In the genomic region with DNA sequence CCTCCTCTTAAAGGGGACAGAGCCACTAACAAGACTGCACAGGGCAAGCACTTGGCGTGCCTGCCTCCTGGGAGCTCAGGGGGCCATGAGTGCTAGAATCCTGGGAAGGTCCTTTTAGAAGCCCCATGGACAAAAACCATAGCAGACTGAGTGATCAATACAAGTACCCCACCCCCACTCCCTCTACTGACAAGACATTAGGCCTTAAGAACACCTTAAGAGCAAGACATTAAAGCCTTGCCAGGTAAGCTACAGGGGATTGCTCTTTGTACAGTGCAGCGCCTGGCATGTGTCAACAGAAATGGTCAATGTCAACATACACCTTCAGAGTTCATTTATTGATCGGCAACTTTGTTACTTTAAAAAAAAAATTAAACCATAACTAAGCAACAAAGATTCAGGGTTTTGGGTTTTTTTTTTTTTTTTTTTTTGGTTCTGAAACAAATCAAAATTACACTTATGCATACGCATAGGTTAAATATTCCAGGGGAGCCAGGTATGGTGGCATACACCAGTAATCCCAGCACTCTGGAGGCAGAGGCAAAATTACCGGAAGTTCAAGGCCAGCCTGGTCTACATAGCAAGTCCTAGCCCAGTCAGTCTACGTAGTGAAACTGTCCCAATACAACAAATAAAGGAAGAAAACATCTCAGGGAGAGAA, we compare ENCODE assay signal across 11 mouse cellular contexts. TPM values are rescaled to one million over a fixed set of nuclear protein-coding genes. Genes with fewer than 3 reads are reported as not detected.
DNase-seq lines count a peak whose midpoint lies in the region; TF ChIP-seq lines count a peak whose summit lies in the region.
"Had no signal": no experiment of that assay in that cellular context is flagged by ENCODE, and none has a peak within 500 bp of the region (broad histone marks: within the 10 kb centered on the region; RNA-seq: fewer than 3 reads in every experiment).

No protein-coding gene starts in this region.

- intact Hi-C loops in gastrocnemius, adult 2 months (cut with DNase I) = loop anchor here (5.0 kb wide), 1 partner anchor 60 kb away; no protein-coding TSS in a partner anchor
- intact Hi-C loops in left cerebral cortex, postnatal 36 days (cut with DNase I) = no loop called here

- TF ChIP-seq CTCF in gastrocnemius, adult 2 months (IDR thresholded peaks at IDR 0.05) = no peak
- TF ChIP-seq CTCF in liver, adult 2 months (IDR thresholded peaks at IDR 0.05; ENCODE audit: low read depth, low read length) = no peak

- TF ChIP-seq POLR2A in liver, adult 2 months (IDR thresholded peaks at IDR 0.05; ENCODE audit: extremely low read depth, insufficient read depth, low read length) = no peak
- no peak for TF ChIP-seq POLR2A in myocyte (IDR thresholded peaks at IDR 0.05; ENCODE audit: insufficient read length, low read depth)

- peak overlapping the region; percentile 68 for H3K4me2 ChIP-seq in myocyte (ENCODE audit: low read depth)

- DNase-seq in gastrocnemius, adult 2 months = no peak
- DNase-seq in gastrocnemius, postnatal 10 days = no peak
- DNase-seq in liver, adult 2 months (ENCODE audit: extremely low read depth, low read depth, low spot score) = peak; percentile 94
- DNase-seq in liver = no peak
- DNase-seq in ES-CJ7 (ENCODE audit: low read depth, low spot score) = peak; percentile 54
- no peak for DNase-seq in left cerebral cortex, postnatal 36 days (ENCODE audit: low spot score in 2 of 2)
- DNase-seq: cerebellum, adult 11 months; heart, adult 18-20 months had no signal

- WGBS in liver, adult 2 months = 29% methylated on average over 6 of the region's 6 CpGs

- peak overlapping the region; percentile 94 for H3K4me3 ChIP-seq in gastrocnemius, adult 2 months
- H3K4me3 ChIP-seq in liver, adult 2 months (ENCODE audit: insufficient read depth, low read depth, low read length) = no peak overlapping the region; the same call in 1 of the 2 replicates
- H3K4me3 ChIP-seq in myocyte = peak overlapping the region; percentile 76
- H3K4me3 ChIP-seq: intestine, embryonic 15.5 days; limb, embryonic 12.5 days had no signal

- H3K4me1 ChIP-seq in liver, adult 2 months (ENCODE audit: control insufficient read depth, insufficient read depth, low read length) = peaks cover 11% of the 10 kb centered on the region

- peak overlapping the region; percentile 99; the same call in 1 of the 2 replicates for H3K27ac ChIP-seq in gastrocnemius, adult 2 months
- peak overlapping the region; percentile 61 for H3K27ac ChIP-seq in liver, adult 2 months (replicated peaks; ENCODE audit: insufficient read depth, low read depth, low read length)
- H3K27ac ChIP-seq: intestine, embryonic 15.5 days; limb, embryonic 12.5 days had no signal

- no peak overlapping the region for H3ac ChIP-seq in myocyte (ENCODE audit: control insufficient read depth, insufficient read length)

- peaks cover 29% of the 10 kb centered on the region for H3K36me3 ChIP-seq in liver, adult 2 months (ENCODE audit: control insufficient read depth, insufficient read depth, low read length)
- peaks cover 27% of the 10 kb centered on the region for H3K36me3 ChIP-seq in myocyte (ENCODE audit: control insufficient read depth, insufficient read depth)

- H3K27me3 ChIP-seq in liver, adult 2 months (ENCODE audit: control insufficient read depth, insufficient read depth, low read length) = no peaks in the 10 kb centered on the region
- no peaks in the 10 kb centered on the region for H3K27me3 ChIP-seq in myocyte (ENCODE audit: control insufficient read depth, insufficient read depth, insufficient read length)
- H3K27me3 ChIP-seq: intestine, embryonic 15.5 days; limb, embryonic 12.5 days had no signal

- H3K79me2 ChIP-seq in liver, adult 2 months (ENCODE audit: control insufficient read depth, insufficient read depth, low read length) = peaks cover 18% of the 10 kb centered on the region; the same call in 1 of the 2 replicates
- H3K79me2 ChIP-seq in myocyte (ENCODE audit: control insufficient read depth, insufficient read depth) = peaks cover 40% of the 10 kb centered on the region

- 0 out of 2 replicates have a peak overlapping the region, but pooled peaks have one; percentile 3 for H3K9ac ChIP-seq in liver, adult 2 months (ENCODE audit: low read depth, low read length)
- H3K9ac ChIP-seq: limb, embryonic 12.5 days had no signal

TF ChIP-seq in myocyte, 11 proteins besides CTCF, POLR2A, EP300 and RAD21:
- no peak for TF ChIP-seq CEBPB (IDR thresholded peaks at IDR 0.05; ENCODE audit: insufficient read depth, poor library complexity, severe bottlenecking)
- TF ChIP-seq REST (IDR thresholded peaks at IDR 0.05; ENCODE audit: insufficient read depth, insufficient read length) = no peak
- TF ChIP-seq SRF (IDR thresholded peaks at IDR 0.05; ENCODE audit: control insufficient read depth, insufficient read length, low read depth) = no peak
- TF ChIP-seq USF1 (IDR thresholded peaks at IDR 0.05; ENCODE audit: low read depth) = no peak
TF ChIP-seq in myocyte: peak in this region for 0.

RNA-seq across cellular contexts. Expression of a gene that starts 3.7 kb away (rescaled TPM):
- 10 to 100 TPM; 13.4 to 58.6 TPM for total RNA-seq in gastrocnemius, adult 2 months (2021)
- total RNA-seq in gastrocnemius, postnatal 10 days (2021) = 10 to 100 TPM; 30.6 to 33.2 TPM
- total RNA-seq in liver, adult 2 months (2014; rRNA removed) = 2.7 and 6.6 TPM in 2 replicates
- polyA plus RNA-seq in liver, adult 2 months (2012; rRNA removed) = 8.0 and 10.5 TPM in 2 replicates
- polyA plus RNA-seq in myocyte (2012; fragmentation: generic; extraction: Trizol) = 37.1 TPM
- 10 to 100 TPM; 17.7 to 23.7 TPM for total RNA-seq in left cerebral cortex, postnatal 36 days (2021)

Comparison
In these comparisons a context has a peak if more than half of its experiments do, and no peak if none do; other contexts are left out.
1. DNase-seq: peak in liver, adult 2 months (single experiment) and ES-CJ7 (single experiment); none in gastrocnemius, adult 2 months (single experiment), gastrocnemius, postnatal 10 days (single experiment), liver (single experiment) and left cerebral cortex, postnatal 36 days (0 of 2).